Mouse (Mus musculus): ENCODE results near the gene Rpl13a. TPM values are rescaled to one million over a fixed set of nuclear protein-coding genes. Genes with fewer than 3 reads are reported as not detected.
A peak's percentile ranks its signal among the peaks of the same experiment; 100 is the strongest.

The Rpl13a gene
- polyA plus RNA-seq, 1 experiment from 2014 or later: 1,616 TPM

- peak; percentile 52 for TF ChIP-seq CTCF (IDR thresholded peaks at IDR 0.05; ENCODE audit: low read depth)
- Histone ChIP-seq H3K4me2 (replicated peaks; ENCODE audit: low read depth) (no peak overlapping the region), H3K4me1 (replicated peaks; ENCODE audit: control insufficient read depth, insufficient read depth, low read length) (no peaks in the 10 kb centered on the region), H3K36me3 (ENCODE audit: control insufficient read depth, insufficient read depth) (no peaks in the 10 kb centered on the region), H3K9me3 (ENCODE audit: control insufficient read depth) (peaks cover 9% of the 10 kb centered on the region), H3K4me3 (ENCODE audit: low read depth, low read length) (no peak overlapping the region), H3K27me3 (replicated peaks; ENCODE audit: control insufficient read depth, insufficient read depth, low read length) (peaks cover 69% of the 10 kb centered on the region), H3K27ac (ENCODE audit: low read depth, low read length) (no peak overlapping the region), H3K9ac (ENCODE audit: low read depth, low read length) (no peak overlapping the region)
- 55% methylated on average over 7 of the region's 7 CpGs for WGBS
- ATAC-seq: no peak
Measured at GRCm38 (mm10) chr7:45172974-45173373, 44.4 kb upstream of the Rpl13a start.

GRCm38 (mm10) chr7:45169495-45169894, 40.9 kb upstream of the Rpl13a start:
- no peak for ATAC-seq
- H3K27ac ChIP-seq (ENCODE audit: low read depth, low read length): no peak overlapping the region
- no peak overlapping the region for H3K4me2 ChIP-seq (replicated peaks; ENCODE audit: low read depth)
- peaks cover 9% of the 10 kb centered on the region for H3K9me3 ChIP-seq (ENCODE audit: control insufficient read depth)
- H3K4me1 ChIP-seq (replicated peaks; ENCODE audit: control insufficient read depth, insufficient read depth, low read length): no peaks in the 10 kb centered on the region
- H3K9ac ChIP-seq (ENCODE audit: low read depth, low read length): no peak overlapping the region
- 87% methylated on average over 3 of the region's 3 CpGs for WGBS
- H3K27me3 ChIP-seq (replicated peaks; ENCODE audit: control insufficient read depth, insufficient read depth, low read length): peaks cover 67% of the 10 kb centered on the region
- TF ChIP-seq CTCF (IDR thresholded peaks at IDR 0.05; ENCODE audit: low read depth): no peak
- H3K4me3 ChIP-seq (ENCODE audit: low read depth, low read length): no peak overlapping the region
- no peaks in the 10 kb centered on the region for H3K36me3 ChIP-seq (ENCODE audit: control insufficient read depth, insufficient read depth)

GRCm38 (mm10) chr7:45168656-45169055, 40.1 kb upstream of the Rpl13a start:
- Histone ChIP-seq H3K9ac (ENCODE audit: low read depth, low read length) (no peak overlapping the region), H3K27me3 (replicated peaks; ENCODE audit: control insufficient read depth, insufficient read depth, low read length) (peaks cover 69% of the 10 kb centered on the region), H3K9me3 (ENCODE audit: control insufficient read depth) (peaks cover 9% of the 10 kb centered on the region), H3K36me3 (ENCODE audit: control insufficient read depth, insufficient read depth) (no peaks in the 10 kb centered on the region), H3K4me2 (replicated peaks; ENCODE audit: low read depth) (no peak overlapping the region), H3K27ac (ENCODE audit: low read depth, low read length) (no peak overlapping the region), H3K4me1 (replicated peaks; ENCODE audit: control insufficient read depth, insufficient read depth, low read length) (no peaks in the 10 kb centered on the region), H3K4me3 (ENCODE audit: low read depth, low read length) (no peak overlapping the region)
- no peak for TF ChIP-seq CTCF (IDR thresholded peaks at IDR 0.05; ENCODE audit: low read depth)
- no peak for ATAC-seq
- 6% methylated on average over 24 of the region's 24 CpGs for WGBS

GRCm38 (mm10) chr7:45167761-45168445, 39.3 kb upstream of the Rpl13a start:
- 5% methylated on average over 19 of the region's 19 CpGs for WGBS
- Histone ChIP-seq H3K9me3 (ENCODE audit: control insufficient read depth) (peaks cover 9% of the 10 kb centered on the region), H3K36me3 (ENCODE audit: control insufficient read depth, insufficient read depth) (no peaks in the 10 kb centered on the region), H3K4me1 (replicated peaks; ENCODE audit: control insufficient read depth, insufficient read depth, low read length) (no peaks in the 10 kb centered on the region), H3K4me3 (ENCODE audit: low read depth, low read length) (no peak overlapping the region), H3K27me3 (replicated peaks; ENCODE audit: control insufficient read depth, insufficient read depth, low read length) (peaks cover 73% of the 10 kb centered on the region), H3K27ac (ENCODE audit: low read depth, low read length) (no peak overlapping the region), H3K9ac (ENCODE audit: low read depth, low read length) (no peak overlapping the region), H3K4me2 (replicated peaks; ENCODE audit: low read depth) (no peak overlapping the region)
- no peak for ATAC-seq
- TF ChIP-seq CTCF (IDR thresholded peaks at IDR 0.05; ENCODE audit: low read depth): no peak

GRCm38 (mm10) chr7:45166950-45167401, 38.4 kb upstream of the Rpl13a start:
- WGBS: 27% methylated on average over 10 of the region's 10 CpGs
- H3K9ac ChIP-seq (ENCODE audit: low read depth, low read length): no peak overlapping the region

GRCm38 (mm10) chr7:45165701-45166100, 37.1 kb upstream of the Rpl13a start:
- no peak for TF ChIP-seq CTCF (IDR thresholded peaks at IDR 0.05; ENCODE audit: low read depth)
- no peak for ATAC-seq
- H3K27ac ChIP-seq (ENCODE audit: low read depth, low read length): no peak overlapping the region

More at GRCm38 (mm10) chr7:45166950-45167401, 38.4 kb upstream of the Rpl13a start:
- Histone ChIP-seq H3K4me1 (replicated peaks; ENCODE audit: control insufficient read depth, insufficient read depth, low read length) (peaks cover 2% of the 10 kb centered on the region; the same call in 1 of the 2 replicates), H3K36me3 (ENCODE audit: control insufficient read depth, insufficient read depth) (no peaks in the 10 kb centered on the region), H3K9me3 (ENCODE audit: control insufficient read depth) (peaks cover 9% of the 10 kb centered on the region), H3K4me2 (replicated peaks; ENCODE audit: low read depth) (no peak overlapping the region), H3K4me3 (ENCODE audit: low read depth, low read length) (no peak overlapping the region), H3K27me3 (replicated peaks; ENCODE audit: control insufficient read depth, insufficient read depth, low read length) (peaks cover 74% of the 10 kb centered on the region), H3K27ac (ENCODE audit: low read depth, low read length) (no peak overlapping the region)
- no peak for ATAC-seq
- no peak for TF ChIP-seq CTCF (IDR thresholded peaks at IDR 0.05; ENCODE audit: low read depth)

More at GRCm38 (mm10) chr7:45165701-45166100, 37.1 kb upstream of the Rpl13a start:
- no peak overlapping the region for H3K4me2 ChIP-seq (replicated peaks; ENCODE audit: low read depth)
- no peak overlapping the region for H3K4me3 ChIP-seq (ENCODE audit: low read depth, low read length)
- peaks cover 9% of the 10 kb centered on the region for H3K9me3 ChIP-seq (ENCODE audit: control insufficient read depth)
- H3K4me1 ChIP-seq (replicated peaks; ENCODE audit: control insufficient read depth, insufficient read depth, low read length): peaks cover 5% of the 10 kb centered on the region; the same call in 1 of the 2 replicates
- H3K27me3 ChIP-seq (replicated peaks; ENCODE audit: control insufficient read depth, insufficient read depth, low read length): peaks cover 73% of the 10 kb centered on the region
- H3K36me3 ChIP-seq (ENCODE audit: control insufficient read depth, insufficient read depth): no peaks in the 10 kb centered on the region
- WGBS: 52% methylated on average over 11 of the region's 11 CpGs
- no peak overlapping the region for H3K9ac ChIP-seq (ENCODE audit: low read depth, low read length)
